Mouse (Mus musculus): ENCODE measurements around the gene Gbp9.

GRCm38 (mm10) chr5:105060224-105060623, 79.1 kb downstream of the Gbp9 start:
- TF ChIP-seq CTCF (IDR thresholded peaks at IDR 0.05; ENCODE audit: low read depth) (no peak), EP300 (optimal IDR thresholded peaks at IDR 0.05) (no peak)
